Mouse (Mus musculus) lung, postnatal 0 days (tissue): ENCODE results near the gene Rplp2. TPM values are rescaled to one million over a fixed set of nuclear protein-coding genes. Genes with fewer than 3 reads are reported as not detected.
"Not testable (repeated sequence)": the region's sequence is repeated elsewhere in the genome, so short reads cannot be mapped to it uniquely, and the experiment has no call there.

ENCODE experiments used
- ATAC-seq: fragments of 200-750 bp; cut with Nextera tagmentation; 2 replicates; pipeline ENCODE4 v1.8.0; 2017; ENCODE audit warnings: moderate library complexity
- DNase-seq: peaks from one replicate; pipeline ENCODE4 v3.0.0-alpha.2; 2016; ENCODE audit warnings: low spot score
- H3K27ac ChIP-seq: fragments of 300-500 bp; sonication (generic); 2 replicates; pipeline ENCODE4 v1.5.1; 2014; ENCODE audit warnings: antibody characterized with exemption, mild to moderate bottlenecking, low read length, mixed read lengths
- H3K27me3 ChIP-seq: fragments of 300-500 bp; sonication (generic); replicated peaks from 2 replicates; pipeline ENCODE4 v1.6.1; 2014; ENCODE audit warnings: low read length, mixed read lengths; ENCODE audit not compliant: insufficient read depth
- H3K36me3 ChIP-seq: fragments of 300-500 bp; sonication (generic); 2 replicates; pipeline ENCODE4 v1.6.1; 2014; ENCODE audit warnings: low read length, mixed read lengths; ENCODE audit not compliant: insufficient read depth
- H3K4me1 ChIP-seq: fragments of 300-500 bp; sonication (generic); 2 replicates; pipeline ENCODE4 v1.6.1; 2014; ENCODE audit warnings: antibody characterized with exemption, low read depth, low read length, mixed read lengths; ENCODE audit not compliant: insufficient read depth
- H3K4me2 ChIP-seq: fragments of 300-500 bp; sonication (generic); replicated peaks from 2 replicates; pipeline ENCODE4 v1.6.1; 2014; ENCODE audit warnings: low read depth, mild to moderate bottlenecking, low read length, moderate library complexity, mixed read lengths
- H3K4me3 ChIP-seq: fragments of 300-500 bp; sonication (generic); 2 replicates; pipeline ENCODE4 v1.5.1; 2014; ENCODE audit warnings: low read depth, low read length
- H3K9ac ChIP-seq: fragments of 300-500 bp; sonication (generic); replicated peaks from 2 replicates; pipeline ENCODE4 v1.6.1; 2014; ENCODE audit warnings: low read depth, mild to moderate bottlenecking
- H3K9me3 ChIP-seq: fragments of 300-500 bp; sonication (generic); 2 replicates; pipeline ENCODE4 v1.6.1; 2016; ENCODE audit warnings: low read length, mixed read lengths
- CTCF ChIP-seq: IDR thresholded peaks from 2 replicates; pipeline ENCODE4 v1.5.1; 2016; ENCODE audit warnings: antibody characterized with exemption, mild to moderate bottlenecking
- EP300 ChIP-seq: IDR thresholded peaks from 2 replicates; pipeline ENCODE4 v1.6.1; 2016; ENCODE audit warnings: antibody characterized with exemption, mild to moderate bottlenecking, control low read depth
- WGBS: fragments of 180-500 bp; shearing (Covaris S2); extraction: QIAGEN DNeasy Blood & Tissue Kit; methylation state at CpG from one replicate; pipeline ENCODE4 v1.1.7; 2014; 5-methylcytosine and 5-hydroxymethylcytosine counted together
- polyA plus RNA-seq: library from polyadenylated mRNA; unstranded; fragments of >200 nt; fragmentation: Nextera tagmentation; extraction: Ambion mirVana; gene quantifications from 2 replicates; pipeline ENCODE4 v1.2.1, GENCODE M21; 2015

Rplp2 gene
- polyA plus RNA-seq, 1 experiment from 2014 or later, result 910 TPM

- Histone ChIP-seq H3K4me2 (no peak overlapping the region), H3K9me3 (no peaks in the 10 kb centered on the region), H3K27ac (no peak overlapping the region), H3K4me3 (no peak overlapping the region), H3K9ac (no peak overlapping the region), H3K27me3 (no peaks in the 10 kb centered on the region), H3K4me1 (peaks cover 12% of the 10 kb centered on the region), H3K36me3 (no peaks in the 10 kb centered on the region)
- DNase-seq, result no peak
- TF ChIP-seq CTCF (no peak), EP300 (no peak)
- WGBS, result 94% methylated on average over 13 of the region's 13 CpGs
- ATAC-seq, result no peak
These were observed 5.0 kb upstream of the Rplp2 start for GRCm38 (mm10) chr7:141442199-141442598.

- H3K4me1 ChIP-seq, result peaks cover 12% of the 10 kb centered on the region
- peak overlapping the region; percentile 4; the same call in 1 of the 2 replicates for H3K27ac ChIP-seq
- no peak overlapping the region; the same call in 1 of the 2 replicates for H3K9ac ChIP-seq
- 11% methylated on average over 12 of the region's 12 CpGs for WGBS
- no peaks in the 10 kb centered on the region for H3K9me3 ChIP-seq
- peak; percentile 59 for DNase-seq
- no peaks in the 10 kb centered on the region for H3K27me3 ChIP-seq
- H3K4me3 ChIP-seq, result peak overlapping the region; percentile 34
- no peaks in the 10 kb centered on the region for H3K36me3 ChIP-seq
- H3K4me2 ChIP-seq, result peak overlapping the region; percentile 71
- no peak for ATAC-seq
- no peak for TF ChIP-seq EP300
- peak; percentile 50 for TF ChIP-seq CTCF
These were observed 3.9 kb upstream of the Rplp2 start for GRCm38 (mm10) chr7:141443081-141443821.

- H3K4me3 ChIP-seq, result peak within 1 kb of the TSS; percentile 34
- ATAC-seq (peak; percentile 48), DNase-seq (peak; percentile 89)
- peak within 1 kb of the TSS; percentile 71 for H3K4me2 ChIP-seq
- H3K36me3 ChIP-seq, result no peaks in the 10 kb centered on the region
- H3K27ac ChIP-seq, result peak within 1 kb of the TSS; percentile 4; the same call in 1 of the 2 replicates
- peaks cover 12% of the 10 kb centered on the region for H3K4me1 ChIP-seq
- TF ChIP-seq EP300, result no peak
- TF ChIP-seq CTCF, result no peak
- H3K9me3 ChIP-seq, result no peaks in the 10 kb centered on the region
- under 1% methylated on average over 25 of the region's 25 CpGs for WGBS
- H3K27me3 ChIP-seq, result no peaks in the 10 kb centered on the region
- no peak within 1 kb of the TSS; the same call in 1 of the 2 replicates for H3K9ac ChIP-seq
These were observed 3.3 kb upstream of the Rplp2 start, which contains the start of gene Pidd1 for GRCm38 (mm10) chr7:141443828-141444237. Gene Pidd1, minus strand, starts transcription at chr7:141444025.

- WGBS, result 70% methylated on average over 3 of the region's 3 CpGs
- H3K27me3 ChIP-seq, H3K4me2 ChIP-seq, H3K9ac ChIP-seq, H3K9me3 ChIP-seq, H3K27ac ChIP-seq, H3K36me3 ChIP-seq, DNase-seq, ATAC-seq, H3K4me3 ChIP-seq, H3K4me1 ChIP-seq: not testable (repeated sequence)
These were observed 796 bp upstream of the Rplp2 start for GRCm38 (mm10) chr7:141446374-141446773.

GRCm38 (mm10) chr7:141451928-141452327 lies 4.8 kb downstream of the Rplp2 start:
- Histone ChIP-seq H3K9ac (no peak overlapping the region), H3K4me1 (peaks cover 14% of the 10 kb centered on the region; the same call in 1 of the 2 replicates), H3K9me3 (no peaks in the 10 kb centered on the region), H3K27me3 (no peaks in the 10 kb centered on the region), H3K4me2 (no peak overlapping the region), H3K4me3 (no peak overlapping the region), H3K36me3 (no peaks in the 10 kb centered on the region), H3K27ac (no peak overlapping the region)
- TF ChIP-seq CTCF (no peak), EP300 (no peak)
- no peak for ATAC-seq
- no peak for DNase-seq

GRCm38 (mm10) chr7:141453636-141454035 lies 6.5 kb downstream of the Rplp2 start:
- 29% methylated on average over 2 of the region's 2 CpGs for WGBS
- peaks cover 16% of the 10 kb centered on the region; the same call in 1 of the 2 replicates for H3K4me1 ChIP-seq
- peak overlapping the region; percentile 99; the same call in 1 of the 2 replicates for H3K27ac ChIP-seq
- no peak overlapping the region for H3K9ac ChIP-seq
- H3K9me3 ChIP-seq, result no peaks in the 10 kb centered on the region
- H3K4me2 ChIP-seq, result no peak overlapping the region
- no peak for ATAC-seq
- H3K27me3 ChIP-seq, result no peaks in the 10 kb centered on the region
- TF ChIP-seq CTCF, result no peak
- TF ChIP-seq EP300, result no peak
- H3K4me3 ChIP-seq, result no peak overlapping the region
- peak; percentile 60 for DNase-seq
- H3K36me3 ChIP-seq, result peaks cover 11% of the 10 kb centered on the region
